Mouse (Mus musculus): ENCODE data around the gene Hdhd5. TPM values are rescaled to one million over a fixed set of nuclear protein-coding genes. Genes with fewer than 3 reads are reported as not detected.

Gene Hdhd5
- polyA plus RNA-seq, 1 experiment, result 10.5 TPM

- Histone ChIP-seq H3K27ac (replicated peaks; ENCODE audit: low read depth, low read length) (no peak overlapping the region), H3K4me3 (ENCODE audit: insufficient read depth, low read depth, low read length) (no peak overlapping the region), H3K4me1 (ENCODE audit: control insufficient read depth, insufficient read depth, insufficient read length, low read length) (no peaks in the 10 kb centered on the region)
These were observed 49.1 kb downstream of the Hdhd5 start for GRCm38 (mm10) chr6:120482021-120482420.

DNA sequence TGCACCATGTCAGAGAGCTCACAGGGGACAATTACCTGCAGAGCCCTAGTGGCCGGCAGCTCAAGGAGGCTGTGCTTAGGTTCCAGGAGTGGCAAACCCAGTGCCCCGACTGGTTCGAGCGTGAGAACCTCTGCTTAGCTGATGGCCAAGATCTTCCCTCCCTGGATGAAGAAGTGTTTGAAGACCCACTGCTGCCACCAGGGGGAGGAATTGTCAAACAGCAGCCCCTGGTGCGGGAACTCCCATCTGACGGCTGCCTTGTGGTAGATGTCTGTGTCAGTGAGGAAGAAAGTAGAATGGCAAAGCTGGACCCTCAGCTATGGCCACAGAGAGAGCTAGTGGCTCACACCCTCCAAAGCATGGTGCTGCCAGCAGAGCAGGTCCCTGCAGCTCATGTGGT lies 49.6 kb downstream of the Hdhd5 start:
- Histone ChIP-seq H3K4me1 (ENCODE audit: control insufficient read depth, insufficient read depth, insufficient read length, low read length) (no peaks in the 10 kb centered on the region), H3K27ac (replicated peaks; ENCODE audit: low read depth, low read length) (no peak overlapping the region), H3K4me3 (ENCODE audit: insufficient read depth, low read depth, low read length) (no peak overlapping the region)

DNA sequence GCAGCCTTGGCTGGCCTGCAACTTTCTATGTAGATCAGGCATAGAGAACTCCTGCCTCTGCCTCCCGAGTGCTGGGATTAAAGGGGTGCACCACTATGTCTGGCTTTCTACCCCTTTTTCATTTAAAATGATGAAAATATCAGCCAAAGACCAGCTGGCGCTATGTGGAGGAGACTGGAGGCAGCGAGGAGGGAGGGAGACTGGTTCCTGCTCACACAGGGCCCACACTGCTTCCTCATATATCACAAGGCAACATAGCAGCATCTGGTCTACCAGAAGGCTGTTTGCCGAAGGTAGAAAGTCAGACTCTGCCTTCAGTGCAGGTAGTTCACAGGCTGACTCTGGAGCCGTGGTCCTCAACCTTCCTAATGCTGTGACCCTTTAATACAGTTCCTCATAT lies 50.8 kb downstream of the Hdhd5 start:
- H3K4me3 ChIP-seq (ENCODE audit: insufficient read depth, low read depth, low read length), result no peak overlapping the region
- no peaks in the 10 kb centered on the region for H3K4me1 ChIP-seq (ENCODE audit: control insufficient read depth, insufficient read depth, insufficient read length, low read length)
- H3K27ac ChIP-seq (replicated peaks; ENCODE audit: low read depth, low read length), result no peak overlapping the region

GRCm38 (mm10) chr6:120479302-120479701 lies 51.8 kb downstream of the Hdhd5 start:
- no peaks in the 10 kb centered on the region for H3K4me1 ChIP-seq (ENCODE audit: control insufficient read depth, insufficient read depth, insufficient read length, low read length)
- H3K4me3 ChIP-seq (ENCODE audit: insufficient read depth, low read depth, low read length), result no peak overlapping the region
- H3K27ac ChIP-seq (replicated peaks; ENCODE audit: low read depth, low read length), result no peak overlapping the region

DNA sequence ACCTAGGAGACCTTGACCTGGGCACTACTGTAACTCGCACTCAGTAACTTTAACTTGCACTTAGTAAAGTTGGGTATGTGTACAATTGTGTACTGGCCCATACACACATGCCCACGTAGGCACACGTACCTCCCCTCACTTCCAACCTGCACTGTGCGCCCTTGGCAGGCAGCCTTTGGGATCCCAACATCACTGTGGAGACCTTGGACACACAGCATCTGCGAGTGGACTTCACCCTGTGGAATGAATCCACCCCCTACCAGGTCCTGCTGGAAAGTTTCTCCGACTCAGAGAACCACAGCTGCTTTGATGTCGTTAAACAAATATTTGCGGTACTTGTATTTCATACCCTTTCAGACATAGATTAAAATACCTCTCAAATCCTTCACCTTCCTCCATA lies 55.8 kb downstream of the Hdhd5 start:
- H3K4me1 ChIP-seq (ENCODE audit: control insufficient read depth, insufficient read depth, insufficient read length, low read length), result no peaks in the 10 kb centered on the region

GRCm38 (mm10) chr6:120473427-120473826 lies 57.7 kb downstream of the Hdhd5 start:
- no peak overlapping the region for H3K27ac ChIP-seq (replicated peaks; ENCODE audit: low read depth, low read length)
- no peak overlapping the region for H3K4me3 ChIP-seq (ENCODE audit: insufficient read depth, low read depth, low read length)
- H3K4me1 ChIP-seq (ENCODE audit: control insufficient read depth, insufficient read depth, insufficient read length, low read length), result no peaks in the 10 kb centered on the region

More for the DNA sequence above, 55.8 kb downstream of the Hdhd5 start:
- no peak overlapping the region for H3K27ac ChIP-seq (replicated peaks; ENCODE audit: low read depth, low read length)
- H3K4me3 ChIP-seq (ENCODE audit: insufficient read depth, low read depth, low read length), result no peak overlapping the region

DNA sequence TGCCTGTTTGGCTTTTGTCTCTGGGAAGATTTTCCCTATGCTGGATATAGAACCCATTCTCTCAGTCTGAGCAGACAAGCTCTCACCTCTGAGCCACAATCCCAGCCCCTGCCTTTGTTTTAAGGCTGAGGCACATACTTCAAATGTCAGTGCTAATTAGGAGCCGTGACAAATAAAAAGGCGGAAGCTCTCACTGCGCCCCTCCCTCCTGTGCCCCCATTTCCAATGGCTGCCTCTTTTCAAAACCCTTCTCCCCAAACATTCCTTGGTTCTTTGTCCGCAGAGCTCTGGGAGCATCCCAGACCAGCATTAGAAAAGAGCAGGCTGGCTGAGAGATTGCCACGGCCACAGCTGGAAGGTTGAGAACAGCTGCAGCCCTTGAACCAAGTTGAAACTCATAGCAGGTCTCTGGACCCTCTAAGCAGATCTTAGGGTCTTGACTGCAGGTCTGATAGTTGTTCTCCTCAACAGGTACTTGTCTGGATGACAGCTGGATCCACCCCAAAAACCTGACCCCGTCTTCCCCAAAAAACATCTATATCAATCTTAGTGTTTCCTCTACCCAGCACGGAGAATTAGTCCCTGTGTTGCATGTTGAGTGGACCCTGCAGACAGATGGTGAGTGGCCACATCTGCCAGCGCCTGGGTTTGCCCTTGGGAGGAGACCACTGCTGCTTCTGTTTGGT lies 58.5 kb downstream of the Hdhd5 start:
- Histone ChIP-seq H3K27ac (replicated peaks; ENCODE audit: low read depth, low read length) (peak overlapping the region; percentile 60), H3K4me1 (ENCODE audit: control insufficient read depth, insufficient read depth, insufficient read length, low read length) (no peaks in the 10 kb centered on the region), H3K4me3 (ENCODE audit: insufficient read depth, low read depth, low read length) (no peak overlapping the region)

DNA sequence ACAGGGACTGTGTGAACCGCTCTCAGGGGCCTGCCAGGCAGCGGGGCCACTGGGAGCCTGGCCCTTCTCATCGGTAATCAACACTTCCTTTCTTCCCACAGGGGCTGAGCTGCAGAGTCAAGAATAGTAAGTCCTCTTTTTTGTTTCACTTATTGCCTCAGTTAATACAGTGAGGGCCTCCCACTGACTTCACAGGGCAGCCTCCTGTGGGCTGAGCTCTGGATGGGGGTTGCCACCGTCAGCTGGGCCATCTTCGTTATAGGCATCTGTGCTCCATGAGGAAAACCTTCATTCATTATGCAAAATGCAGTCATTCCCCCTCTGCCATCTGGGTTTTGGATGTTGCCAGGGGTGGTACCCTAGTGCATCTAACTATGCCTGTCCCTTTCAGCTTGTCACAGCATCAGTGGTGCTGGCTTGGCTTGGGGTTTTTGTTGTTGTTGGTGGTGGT lies 59.1 kb downstream of the Hdhd5 start:
- Histone ChIP-seq H3K4me3 (ENCODE audit: insufficient read depth, low read depth, low read length) (no peak overlapping the region), H3K27ac (replicated peaks; ENCODE audit: low read depth, low read length) (peak overlapping the region; percentile 65), H3K4me1 (ENCODE audit: control insufficient read depth, insufficient read depth, insufficient read length, low read length) (no peaks in the 10 kb centered on the region)

GRCm38 (mm10) chr6:120470666-120471065 lies 60.5 kb downstream of the Hdhd5 start:
- H3K4me1 ChIP-seq (ENCODE audit: control insufficient read depth, insufficient read depth, insufficient read length, low read length), result no peaks in the 10 kb centered on the region
- H3K4me3 ChIP-seq (ENCODE audit: insufficient read depth, low read depth, low read length), result no peak overlapping the region
- H3K27ac ChIP-seq (replicated peaks; ENCODE audit: low read depth, low read length), result no peak overlapping the region; the same call in 1 of the 2 replicates

DNA sequence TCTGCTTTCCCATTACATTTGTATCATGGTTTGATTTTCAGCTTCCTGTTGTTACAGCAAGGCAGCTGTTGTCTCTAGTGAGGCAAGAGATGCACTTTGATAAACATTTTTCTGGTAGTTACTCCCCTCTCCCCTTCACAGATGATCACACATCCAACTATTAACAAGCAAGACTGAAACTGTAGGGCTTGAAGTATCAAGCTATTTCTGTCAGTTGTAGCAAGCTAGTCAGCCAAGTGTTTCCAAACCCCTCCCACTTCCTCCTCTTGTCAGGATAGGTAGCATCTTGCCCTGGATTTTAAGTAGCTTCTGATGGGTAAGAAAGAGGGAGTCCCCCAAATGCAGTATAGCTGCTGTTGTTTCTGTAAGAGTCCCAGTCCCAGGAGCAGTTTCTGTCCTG lies 61.3 kb downstream of the Hdhd5 start:
- no peak overlapping the region for H3K27ac ChIP-seq (replicated peaks; ENCODE audit: low read depth, low read length)
- H3K4me3 ChIP-seq (ENCODE audit: insufficient read depth, low read depth, low read length), result no peak overlapping the region
- no peaks in the 10 kb centered on the region for H3K4me1 ChIP-seq (ENCODE audit: control insufficient read depth, insufficient read depth, insufficient read length, low read length)

DNA sequence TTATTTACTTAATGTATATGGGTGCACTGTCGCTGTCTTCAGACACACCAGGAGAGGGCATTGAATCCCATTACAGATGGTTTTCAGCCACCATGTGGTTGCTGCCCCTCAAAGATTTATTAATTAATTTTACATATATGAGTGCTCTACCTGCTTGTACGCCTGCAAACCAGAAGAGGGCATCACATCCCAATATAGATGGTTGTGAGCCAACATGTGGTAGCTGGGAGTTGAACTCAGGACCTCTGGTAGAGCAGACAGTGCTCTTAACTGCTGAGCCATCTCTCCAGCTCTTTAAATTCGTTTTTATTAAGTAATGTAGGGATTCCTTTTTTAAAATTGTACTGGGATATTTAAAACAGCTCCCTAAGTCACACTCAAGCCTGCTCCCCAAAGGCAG lies 61.9 kb downstream of the Hdhd5 start:
- Histone ChIP-seq H3K27ac (replicated peaks; ENCODE audit: low read depth, low read length) (no peak overlapping the region), H3K4me1 (ENCODE audit: control insufficient read depth, insufficient read depth, insufficient read length, low read length) (no peaks in the 10 kb centered on the region)

DNA sequence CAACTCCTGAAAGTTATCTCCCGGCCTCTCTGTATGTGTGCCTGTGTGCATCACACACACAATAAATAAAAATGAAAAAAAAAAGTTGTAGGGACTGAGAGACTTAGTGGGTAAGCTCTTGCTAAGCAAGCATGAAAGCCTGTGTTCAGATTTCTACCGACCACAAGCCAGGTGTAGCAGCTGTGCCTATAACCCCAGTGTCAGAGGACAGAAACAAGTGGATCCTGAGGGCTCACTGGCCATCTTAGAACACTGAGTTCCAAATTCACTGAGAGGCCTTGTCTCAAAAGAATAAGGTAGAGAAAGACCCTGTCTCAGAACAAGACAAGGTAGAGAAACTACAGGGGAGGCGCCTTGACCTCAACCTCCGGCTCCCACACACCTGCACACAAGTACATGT lies 62.9 kb downstream of the Hdhd5 start:
- Histone ChIP-seq H3K4me1 (ENCODE audit: control insufficient read depth, insufficient read depth, insufficient read length, low read length) (peaks cover 3% of the 10 kb centered on the region; the same call in 1 of the 2 replicates), H3K27ac (replicated peaks; ENCODE audit: low read depth, low read length) (no peak overlapping the region)

More for the DNA sequence above, 61.9 kb downstream of the Hdhd5 start:
- no peak overlapping the region for H3K4me3 ChIP-seq (ENCODE audit: insufficient read depth, low read depth, low read length)

DNA sequence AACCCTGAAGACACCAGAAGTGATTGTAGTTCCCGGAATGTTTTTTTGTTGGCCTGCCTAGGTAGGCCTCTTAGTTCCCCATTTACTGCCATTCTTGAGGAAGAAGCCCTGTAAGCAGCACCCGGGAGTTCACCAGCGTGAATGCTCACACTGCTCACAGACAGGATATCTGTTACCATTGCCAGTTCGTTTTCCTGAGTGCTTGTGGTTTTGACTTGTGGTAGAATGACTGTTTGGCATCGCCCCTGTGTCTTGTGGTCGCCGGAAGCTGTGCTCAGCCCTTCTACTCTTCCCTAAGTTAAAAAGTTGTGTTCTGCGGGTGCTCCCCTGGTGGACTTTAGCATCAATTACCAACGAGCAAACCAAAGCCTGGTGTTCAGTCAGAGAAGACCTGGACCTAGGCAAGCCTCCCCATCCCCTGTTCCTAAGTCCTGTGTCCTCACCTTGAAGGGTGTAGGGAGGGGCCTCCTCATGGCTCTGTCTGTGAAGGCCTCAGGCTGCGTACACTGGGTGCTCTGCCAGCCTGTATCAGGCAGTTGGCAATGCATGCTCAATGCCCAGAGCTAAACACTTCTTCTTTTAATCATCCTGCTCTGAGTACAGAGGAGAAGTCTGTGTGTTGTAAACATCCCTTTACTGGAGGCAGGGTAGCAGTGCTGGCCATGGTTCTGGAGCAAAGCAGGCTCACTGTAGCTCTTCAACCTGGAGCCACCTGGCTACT lies 64.3 kb downstream of the Hdhd5 start:
- Histone ChIP-seq H3K4me1 (ENCODE audit: control insufficient read depth, insufficient read depth, insufficient read length, low read length) (peaks cover 3% of the 10 kb centered on the region; the same call in 1 of the 2 replicates), H3K27ac (replicated peaks; ENCODE audit: low read depth, low read length) (no peak overlapping the region), H3K4me3 (ENCODE audit: insufficient read depth, low read depth, low read length) (no peak overlapping the region)

More for the DNA sequence above, 62.9 kb downstream of the Hdhd5 start:
- H3K4me3 ChIP-seq (ENCODE audit: insufficient read depth, low read depth, low read length), result no peak overlapping the region

DNA sequence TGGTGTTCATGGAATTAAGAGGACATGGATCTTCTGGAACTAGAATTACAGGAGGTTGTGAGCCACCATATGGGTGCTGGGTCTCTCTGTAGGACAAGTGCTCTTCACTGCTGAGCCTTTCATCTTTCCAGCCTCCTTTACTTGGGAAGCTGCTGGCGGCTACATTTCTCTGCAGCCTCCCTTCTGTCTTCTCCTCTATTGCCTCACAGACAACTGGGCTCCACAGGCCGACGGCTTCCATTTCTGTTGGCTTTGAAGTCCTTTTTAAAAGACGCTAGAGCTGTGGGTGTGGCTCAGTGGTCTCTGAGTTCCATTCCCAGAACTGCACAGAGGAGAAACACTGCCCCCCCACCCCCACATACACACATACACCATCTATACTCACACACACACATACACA lies 65.7 kb downstream of the Hdhd5 start:
- Histone ChIP-seq H3K4me3 (ENCODE audit: insufficient read depth, low read depth, low read length) (no peak overlapping the region), H3K27ac (replicated peaks; ENCODE audit: low read depth, low read length) (no peak overlapping the region), H3K4me1 (ENCODE audit: control insufficient read depth, insufficient read depth, insufficient read length, low read length) (peaks cover 3% of the 10 kb centered on the region; the same call in 1 of the 2 replicates)

- H3K4me1 ChIP-seq (ENCODE audit: control insufficient read depth, insufficient read depth, insufficient read length, low read length), result peaks cover 3% of the 10 kb centered on the region; the same call in 1 of the 2 replicates
- H3K27ac ChIP-seq (replicated peaks; ENCODE audit: low read depth, low read length), result no peak overlapping the region
- H3K4me3 ChIP-seq (ENCODE audit: insufficient read depth, low read depth, low read length), result peak overlapping the region; percentile 68
These were observed 66.6 kb downstream of the Hdhd5 start for GRCm38 (mm10) chr6:120464406-120464939.

Measured in brown adipose tissue, adult 24 weeks (tissue).